Mouse (Mus musculus): ENCODE measurements at regions not wholly inside any gene's neighbourhood (a gene's known extent, or its start where the extent isn't known, plus 50 kb on each side); places are given as distances from the start of the nearest gene placed in this dataset.
A peak's percentile ranks its signal among the peaks of the same experiment; 100 is the strongest.

DNA sequence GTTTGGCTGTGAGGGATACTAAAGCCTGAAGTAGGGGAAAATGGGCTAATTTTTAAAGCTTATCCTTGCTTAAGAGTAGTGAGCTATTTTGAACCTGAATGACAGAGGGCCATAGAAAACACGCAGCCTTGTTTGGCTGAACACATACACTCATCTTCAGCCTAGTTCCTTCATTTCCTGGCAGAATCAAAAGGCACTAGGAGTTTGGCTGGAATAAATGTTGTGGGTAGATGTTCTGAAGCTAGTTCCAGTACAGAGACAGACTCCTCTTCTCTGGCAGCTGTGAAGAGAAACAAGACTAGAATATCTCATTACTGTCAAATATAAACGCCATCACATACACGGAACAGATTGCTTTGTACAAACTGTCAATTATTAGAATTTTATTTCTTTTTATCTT lies 809.5 kb downstream of the Car8 start:
- peak; percentile 27 to 77 for DNase-seq (ENCODE audit: low spot score in 2 of 2)

DNA sequence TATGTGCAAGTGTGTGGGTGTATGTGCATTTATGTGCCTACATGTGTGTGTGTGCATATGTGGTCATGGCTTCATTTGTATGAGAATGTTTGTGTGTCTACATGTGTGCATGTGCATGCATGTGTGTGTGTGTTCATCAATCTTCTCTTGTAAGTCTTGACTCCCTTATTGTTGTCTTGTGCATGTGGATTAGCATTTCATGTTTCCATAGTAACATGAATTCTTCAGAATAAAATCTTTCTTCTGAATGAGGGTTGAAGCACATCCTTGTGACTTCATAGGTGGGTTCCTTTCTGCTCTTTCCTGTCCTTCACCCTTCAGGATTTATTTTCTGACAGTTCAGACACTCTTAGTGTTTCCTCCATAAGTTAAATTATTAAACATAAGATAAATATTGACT lies 814.8 kb downstream of the Car8 start:
- no peak for DNase-seq (ENCODE audit: low spot score in 2 of 2)

DNA sequence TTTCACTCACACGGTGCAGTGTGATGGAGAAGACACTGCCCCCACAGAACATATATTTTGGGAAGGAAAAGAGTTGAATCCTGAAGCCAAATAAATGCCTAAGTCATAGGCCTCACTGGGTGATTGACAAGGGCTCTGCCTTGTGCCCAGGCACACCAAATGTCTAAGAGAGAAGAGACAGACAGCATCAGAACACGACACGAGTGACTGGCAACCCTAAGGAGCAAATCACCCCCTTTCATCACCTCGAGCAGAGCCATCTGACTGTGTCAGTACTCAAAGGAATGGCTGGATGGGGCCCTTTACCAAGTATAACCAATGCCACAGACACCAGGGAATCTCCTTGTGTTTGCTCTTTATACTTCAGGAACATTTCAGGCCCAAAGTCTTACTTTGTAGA lies 815.6 kb downstream of the Car8 start:
- no peak for DNase-seq (ENCODE audit: low spot score in 2 of 2)

DNA sequence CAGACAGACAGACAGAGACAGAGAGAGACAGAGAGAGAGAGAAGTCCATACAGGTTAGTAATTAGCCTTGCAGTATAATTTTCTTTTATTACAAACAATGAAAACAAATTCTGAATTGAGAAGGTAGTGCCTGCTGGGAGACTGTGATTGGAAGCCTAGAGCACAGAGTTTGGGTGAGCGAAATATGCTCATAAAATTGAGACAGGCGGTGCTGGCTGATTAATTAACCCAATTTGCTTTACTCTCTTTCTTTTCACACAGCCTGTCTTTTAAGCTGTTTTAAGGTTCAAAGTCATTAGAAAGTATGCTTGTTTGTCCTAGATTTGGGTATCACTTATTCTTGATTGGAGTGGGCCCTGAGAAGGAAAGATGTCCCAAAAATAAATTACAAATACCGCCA lies 816.1 kb downstream of the Car8 start:
- DNase-seq (ENCODE audit: low spot score in 2 of 2), result no peak

DNA sequence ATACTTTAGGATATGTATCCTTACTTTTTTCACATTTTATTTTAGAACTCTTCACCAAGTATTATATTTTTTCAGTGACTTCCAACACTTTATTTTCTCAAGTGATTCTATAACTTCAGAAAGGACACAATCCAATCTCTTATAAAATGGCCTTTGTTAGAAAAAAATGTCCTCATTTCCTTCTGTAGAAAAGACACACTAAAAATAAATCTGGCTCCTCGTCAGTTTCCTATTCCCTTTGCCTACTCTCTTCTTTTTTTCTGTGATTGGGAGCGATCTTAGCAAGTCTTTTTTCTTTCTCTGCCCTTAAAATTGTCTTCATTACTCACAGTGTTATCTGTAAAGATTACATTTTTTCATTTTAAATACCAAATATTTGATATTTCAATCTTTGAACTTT lies 824.5 kb downstream of the Car8 start:
- no peak for DNase-seq (ENCODE audit: low spot score in 2 of 2)

DNA sequence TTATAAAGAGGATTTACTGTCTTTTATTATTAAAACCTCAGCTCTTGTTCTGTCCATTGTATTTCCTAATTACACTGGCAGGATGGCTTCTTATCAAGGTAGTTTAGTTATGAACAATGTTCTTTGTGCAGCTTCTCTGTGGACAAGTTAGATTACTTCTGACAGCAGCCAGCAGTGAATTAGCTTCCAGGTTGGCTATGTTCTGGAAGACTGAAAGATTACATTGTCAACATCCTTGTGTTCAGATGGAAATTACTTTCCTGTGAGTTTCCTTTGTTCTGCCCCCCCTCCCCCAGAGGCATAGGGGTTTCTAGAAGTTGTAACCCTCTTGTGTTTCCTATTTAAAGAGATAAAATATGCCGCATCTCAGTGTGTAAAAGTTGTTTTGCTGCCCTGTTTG lies 846.1 kb downstream of the Car8 start:
- no peak for DNase-seq (ENCODE audit: low spot score in 2 of 2)

DNA sequence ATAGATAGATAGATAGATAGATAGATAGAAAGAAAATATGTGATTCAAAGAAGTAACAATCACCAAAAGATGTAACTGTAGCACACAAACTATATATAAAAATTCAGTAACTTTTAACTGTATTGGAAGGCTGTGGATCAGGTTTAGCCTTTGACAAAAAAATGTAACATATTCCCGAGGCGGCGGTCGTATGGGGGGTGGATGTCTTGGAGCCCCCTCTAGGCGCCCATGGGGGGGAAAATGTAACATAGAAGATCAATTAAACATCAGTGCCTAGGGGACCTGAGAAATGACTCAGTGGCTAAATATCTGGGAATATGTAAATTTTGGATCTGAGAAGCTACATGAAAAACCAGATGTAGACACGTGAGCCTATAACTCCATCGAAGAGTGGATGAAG lies 847.2 kb downstream of the Car8 start:
- DNase-seq (ENCODE audit: low spot score in 2 of 2), result no peak

DNA sequence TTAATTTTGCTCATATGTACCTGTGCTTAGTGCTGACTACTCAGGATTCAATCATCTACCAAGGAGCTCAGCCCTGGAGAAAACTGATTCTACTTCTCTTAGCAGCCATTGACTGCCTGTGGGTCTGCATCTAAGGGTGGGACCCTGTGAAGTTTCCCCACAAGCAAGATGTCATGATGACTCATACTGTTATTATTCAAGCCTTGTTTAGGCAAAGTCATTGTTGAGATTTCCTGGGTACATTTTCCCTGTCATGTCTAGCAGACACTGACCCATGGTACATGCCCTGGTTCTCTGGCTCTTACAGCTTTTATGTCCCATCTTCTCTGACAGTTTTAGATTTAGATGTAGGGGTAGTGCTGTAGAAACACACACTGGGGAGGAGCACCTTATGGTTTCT lies 853.8 kb downstream of the Car8 start:
- DNase-seq (ENCODE audit: low spot score in 2 of 2), result no peak

DNA sequence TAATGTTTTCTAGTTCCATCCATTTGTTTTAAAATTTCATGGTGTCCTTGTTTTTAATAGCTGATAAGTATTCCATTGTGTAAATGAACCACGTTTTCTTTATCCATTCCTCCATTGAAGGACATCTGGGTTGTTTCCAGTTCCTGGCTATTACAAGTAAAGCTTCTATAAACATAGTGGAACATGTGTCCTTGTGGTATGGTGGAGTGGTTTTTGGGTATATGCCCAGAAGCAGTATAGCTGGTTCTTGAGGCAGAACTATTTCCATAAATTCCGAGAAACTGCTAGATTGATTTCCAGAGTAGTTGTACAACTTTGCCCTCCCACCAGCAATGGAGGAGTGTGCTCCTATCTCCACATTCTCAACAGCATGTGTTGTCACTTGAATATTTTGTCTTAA lies 858.8 kb downstream of the Car8 start:
- no peak for DNase-seq (ENCODE audit: low spot score in 2 of 2)

DNA sequence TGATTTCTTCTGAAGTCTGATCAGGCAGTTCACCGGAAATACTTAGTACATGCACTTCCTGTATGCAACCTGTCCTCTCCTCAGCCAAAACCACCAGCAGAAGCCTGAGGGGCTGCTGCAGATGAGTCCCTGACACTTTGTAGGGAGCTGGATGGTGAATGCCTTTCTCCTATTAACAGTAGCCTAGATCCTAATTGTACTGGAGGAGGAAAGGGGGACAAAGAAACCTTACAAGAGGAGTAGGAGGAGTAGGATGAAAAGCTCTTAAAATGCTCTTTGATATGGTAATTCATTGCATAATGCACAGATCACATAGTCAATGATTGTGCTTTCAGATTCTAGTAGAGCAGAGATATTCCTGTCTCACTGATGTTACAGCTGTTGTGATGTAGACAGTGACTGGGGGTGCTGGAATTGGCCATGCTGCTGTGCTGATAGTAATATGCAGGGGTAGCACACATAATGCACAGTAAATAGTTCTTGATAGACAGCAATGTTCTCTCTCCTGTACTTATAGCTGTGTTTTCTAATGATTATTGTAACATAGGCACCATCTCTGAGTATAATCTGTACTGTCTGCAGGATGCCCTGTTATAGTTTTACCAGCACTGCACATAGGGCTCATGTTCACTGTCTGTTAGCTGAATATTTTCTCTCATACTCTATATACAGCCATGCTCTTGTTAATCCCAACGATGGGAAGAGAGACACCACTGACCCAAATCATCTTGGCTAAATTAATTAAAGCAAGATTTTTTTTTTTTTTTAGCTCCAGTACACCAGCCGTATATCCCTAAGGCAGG lies 874.4 kb downstream of the Car8 start:
- DNase-seq (ENCODE audit: low spot score in 2 of 2), result no peak

DNA sequence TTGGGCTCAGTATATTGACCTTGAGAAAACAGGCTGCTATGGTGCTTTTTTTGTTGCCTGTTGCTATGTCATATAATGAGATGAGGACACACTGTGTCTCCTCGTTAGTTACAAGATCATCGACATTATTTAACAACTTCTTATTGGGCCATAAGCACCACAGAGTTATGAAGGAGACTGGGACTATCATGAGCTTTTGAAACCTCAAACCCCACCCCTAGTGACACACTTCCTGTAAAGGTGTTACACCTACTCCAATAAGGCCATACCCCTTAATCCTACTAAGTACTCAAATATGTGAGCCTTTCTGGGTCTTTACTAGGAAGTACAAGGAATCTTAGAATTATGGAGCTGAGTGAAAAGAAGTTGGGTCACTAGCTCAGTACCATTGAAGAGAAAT lies 875.3 kb downstream of the Car8 start:
- no peak for DNase-seq (ENCODE audit: low spot score in 2 of 2)

DNA sequence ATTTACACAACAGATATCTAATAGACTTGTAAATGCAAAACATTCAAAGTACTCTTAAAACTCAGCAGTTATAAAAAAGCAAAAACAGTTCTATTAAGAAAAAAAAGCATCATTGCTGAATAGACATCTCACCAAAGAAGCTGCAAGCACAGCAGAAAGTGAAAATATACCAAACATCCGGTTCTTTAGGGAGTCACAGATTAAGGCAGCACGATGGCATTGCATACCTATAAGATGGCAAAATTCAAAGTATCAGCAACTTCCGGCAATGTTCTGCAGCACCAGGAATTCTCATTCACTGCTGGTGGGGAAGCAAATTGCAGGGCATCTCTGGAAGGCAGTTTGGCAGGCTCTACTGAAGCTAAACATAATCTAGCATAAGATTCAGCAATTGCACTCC lies 882.6 kb downstream of the Car8 start:
- DNase-seq (ENCODE audit: low spot score in 2 of 2), result no peak

DNA sequence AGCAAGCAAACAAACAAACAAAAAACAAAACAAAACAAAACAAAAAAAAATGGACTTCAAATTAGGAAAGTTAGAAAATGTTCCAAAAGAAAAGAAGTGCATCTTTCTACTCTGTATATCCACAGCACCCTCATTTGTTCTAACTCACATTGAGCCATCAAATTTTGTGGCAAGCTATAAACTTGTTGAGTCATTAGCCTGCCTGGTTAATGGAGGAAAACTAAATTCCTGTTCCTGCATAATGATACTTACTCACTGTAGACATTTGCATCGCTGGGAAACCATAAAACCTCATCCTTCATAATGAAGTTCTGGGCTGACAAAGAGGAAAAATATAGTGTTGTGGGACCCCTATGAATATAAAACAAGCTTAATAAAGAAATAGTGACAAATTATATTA lies 891.5 kb downstream of the Car8 start:
- no peak for DNase-seq (ENCODE audit: low spot score in 2 of 2)

DNA sequence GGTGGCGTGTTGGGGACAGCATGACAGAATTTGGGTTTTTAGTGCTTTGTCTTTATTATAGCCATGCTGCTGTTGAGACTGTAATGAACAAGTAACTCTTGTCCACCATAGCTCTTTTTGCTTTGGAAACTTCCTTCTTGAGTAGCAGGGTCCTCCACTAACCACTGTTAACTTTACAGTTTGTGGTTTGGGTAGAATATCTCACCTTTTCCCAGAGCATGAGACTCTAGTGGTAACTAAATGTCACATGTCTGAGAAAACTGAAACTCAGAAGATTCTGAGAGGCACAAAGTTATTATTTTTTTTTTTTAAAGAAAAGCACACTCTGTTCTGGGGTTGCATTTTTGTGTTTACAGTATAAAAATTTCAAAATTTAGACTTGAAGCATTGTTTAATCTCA lies 897.7 kb downstream of the Car8 start:
- no peak for DNase-seq (ENCODE audit: low spot score in 2 of 2)

DNA sequence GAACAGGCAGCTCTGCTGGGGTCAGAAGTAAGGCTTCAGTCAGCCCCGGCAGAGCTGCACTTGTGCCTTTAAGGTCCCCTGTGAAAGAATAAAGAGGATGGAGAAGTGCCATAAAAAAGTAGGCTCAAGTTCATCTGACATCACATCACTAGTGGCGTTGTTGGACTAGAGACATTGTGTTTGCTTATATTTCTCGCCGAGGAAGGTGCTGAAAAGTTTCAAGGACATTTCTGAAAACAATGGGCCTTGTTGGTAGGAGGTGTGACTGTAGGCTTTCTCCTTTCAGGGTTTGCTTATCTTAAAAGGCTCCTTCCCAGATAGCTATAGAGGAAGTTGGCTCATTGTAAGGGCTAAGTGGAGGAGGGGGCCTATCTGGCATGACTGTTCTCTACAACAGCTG lies 924.6 kb downstream of the Car8 start:
- DNase-seq (ENCODE audit: low spot score in 2 of 2), result no peak

DNA sequence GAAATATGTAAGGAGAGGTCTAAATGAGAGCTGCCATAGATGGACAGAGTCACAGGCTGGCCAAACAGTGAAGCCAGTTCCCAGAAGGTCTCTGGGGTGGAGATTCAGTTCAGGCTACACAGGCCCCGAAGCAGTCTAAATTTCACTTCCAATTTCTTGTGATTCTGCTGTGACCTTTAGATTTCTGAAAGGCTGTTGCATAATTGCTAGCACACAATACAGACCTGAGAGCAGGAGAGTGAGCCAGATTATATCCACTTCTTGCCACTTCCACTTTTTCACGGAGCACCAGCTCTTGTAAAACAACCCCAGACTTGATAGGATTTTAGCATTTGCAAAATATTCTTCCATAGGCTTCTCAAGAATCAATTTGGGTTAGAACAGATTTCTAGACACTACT lies 925.6 kb downstream of the Car8 start:
- no peak for DNase-seq (ENCODE audit: low spot score in 2 of 2)

DNA sequence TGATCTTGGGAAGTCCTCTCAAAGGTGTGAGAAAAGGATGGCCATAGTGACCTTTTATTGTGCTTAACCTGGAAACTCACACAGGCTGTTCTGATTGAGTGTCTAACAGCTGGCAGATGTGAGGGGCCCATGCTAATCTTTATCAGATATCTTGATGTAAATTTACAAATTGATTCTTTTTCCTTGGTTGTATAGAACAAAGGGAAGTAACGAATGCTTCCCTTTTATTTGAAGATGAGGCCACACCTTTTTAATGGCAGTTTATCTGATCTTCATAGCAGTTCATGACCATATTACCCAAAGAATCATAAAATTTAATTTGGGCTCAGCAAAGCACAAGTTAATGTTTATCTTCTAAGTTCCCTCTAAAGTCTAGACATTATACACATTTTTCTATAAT lies 926.7 kb downstream of the Car8 start:
- DNase-seq (ENCODE audit: low spot score in 2 of 2), result no peak

DNA sequence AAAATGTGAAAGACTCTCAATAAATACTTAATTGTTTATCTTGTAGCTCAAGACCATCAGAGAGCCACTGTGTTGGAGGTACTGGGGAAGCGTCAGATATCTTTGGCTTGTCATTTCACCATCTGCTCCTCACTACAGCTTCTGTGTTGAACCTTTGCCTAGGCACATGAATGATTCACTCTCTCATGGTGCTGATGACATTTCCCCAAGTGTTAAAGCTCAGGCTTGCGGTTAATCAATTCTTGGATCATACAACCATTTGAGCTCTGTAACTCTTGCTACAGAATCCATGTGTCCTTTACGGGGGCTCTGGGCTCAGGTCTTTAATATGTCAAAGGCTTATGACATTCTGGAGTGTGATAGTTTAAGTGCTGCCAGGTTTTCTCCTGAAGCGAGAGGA lies 969.8 kb downstream of the Car8 start:
- peak; percentile 11 to 45 for DNase-seq (ENCODE audit: low spot score in 2 of 2)

DNA sequence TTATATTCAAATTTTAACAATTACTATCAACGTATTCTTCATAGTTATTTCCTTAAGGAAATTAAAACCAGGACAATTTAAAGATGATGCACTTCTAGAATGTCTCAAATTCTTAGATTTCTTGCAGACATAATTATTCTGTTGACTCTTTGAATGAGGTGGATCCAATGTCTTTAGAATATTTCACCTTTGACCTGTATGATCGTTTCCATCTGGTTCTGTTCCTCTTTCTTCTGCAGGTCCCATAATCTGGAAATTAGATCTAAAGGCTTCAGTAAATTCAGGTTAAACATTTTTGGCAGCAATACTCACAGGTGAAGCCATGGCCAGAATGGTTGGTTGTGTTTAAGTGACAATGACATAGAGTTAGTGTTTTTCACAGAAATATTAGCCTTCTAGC lies 982.4 kb downstream of the Car8 start:
- no peak for DNase-seq (ENCODE audit: low spot score in 2 of 2)

DNA sequence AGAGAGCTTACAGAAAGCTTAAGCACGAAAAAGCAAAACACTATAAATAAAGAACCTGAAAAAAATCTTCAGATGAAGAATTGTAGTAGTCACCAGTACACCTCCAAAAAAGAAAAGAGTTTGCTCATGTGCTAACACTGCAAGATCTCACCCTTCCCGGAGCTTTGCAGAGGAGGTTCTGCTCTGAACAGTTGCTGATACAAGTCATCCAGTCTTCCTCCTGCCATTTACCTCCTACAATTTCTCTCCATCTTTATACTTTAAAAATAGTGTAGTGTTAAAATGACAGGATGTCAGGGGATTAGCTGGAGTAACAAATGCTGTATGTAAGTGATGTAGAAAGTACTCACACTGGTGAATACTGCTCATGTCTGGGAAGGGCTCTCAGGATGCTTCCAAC lies 985.2 kb downstream of the Car8 start:
- peak in 1 of 2 experiments; percentile 24 for DNase-seq (ENCODE audit: low spot score in 2 of 2)

DNA sequence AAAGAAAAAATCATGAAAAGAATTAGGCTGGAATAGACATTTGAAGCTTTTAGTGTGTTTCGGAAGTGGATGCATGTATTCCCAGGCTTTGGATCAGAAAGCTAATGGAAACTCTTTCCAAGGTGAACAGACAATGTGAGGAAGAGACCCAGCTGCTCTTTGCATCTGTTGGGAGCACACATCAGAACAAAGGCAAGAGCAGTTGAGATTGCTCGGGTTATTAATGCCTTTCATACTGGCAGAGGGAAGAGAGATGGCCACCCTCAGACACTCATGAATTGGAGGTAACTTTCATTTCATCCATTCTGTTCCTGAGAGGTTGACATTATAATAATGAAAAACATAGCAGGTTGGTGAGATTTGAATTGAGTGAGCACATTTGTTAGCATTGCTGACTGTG lies 987.2 kb downstream of the Car8 start:
- DNase-seq (ENCODE audit: low spot score in 2 of 2), result no peak

DNA sequence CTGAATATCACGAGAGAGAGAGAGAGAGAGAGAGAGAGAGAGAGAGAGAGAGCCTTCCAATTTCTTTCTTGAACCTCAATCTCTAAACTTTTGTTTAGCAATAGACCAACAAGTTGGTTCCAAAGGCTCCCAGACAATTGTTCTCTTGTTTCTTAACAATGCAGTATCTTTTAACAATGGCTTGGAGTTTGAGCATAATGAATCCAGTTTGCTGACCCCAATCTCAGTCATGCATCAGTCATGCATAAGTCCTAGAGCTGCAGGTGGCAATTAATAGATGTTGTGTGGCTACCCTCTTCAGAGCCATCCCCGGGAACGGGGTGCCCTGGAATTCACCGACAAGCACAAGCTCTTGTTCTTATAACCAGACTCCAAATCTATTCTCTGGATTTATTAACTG lies 991.0 kb downstream of the Car8 start:
- DNase-seq (ENCODE audit: low spot score in 2 of 2), result no peak

DNA sequence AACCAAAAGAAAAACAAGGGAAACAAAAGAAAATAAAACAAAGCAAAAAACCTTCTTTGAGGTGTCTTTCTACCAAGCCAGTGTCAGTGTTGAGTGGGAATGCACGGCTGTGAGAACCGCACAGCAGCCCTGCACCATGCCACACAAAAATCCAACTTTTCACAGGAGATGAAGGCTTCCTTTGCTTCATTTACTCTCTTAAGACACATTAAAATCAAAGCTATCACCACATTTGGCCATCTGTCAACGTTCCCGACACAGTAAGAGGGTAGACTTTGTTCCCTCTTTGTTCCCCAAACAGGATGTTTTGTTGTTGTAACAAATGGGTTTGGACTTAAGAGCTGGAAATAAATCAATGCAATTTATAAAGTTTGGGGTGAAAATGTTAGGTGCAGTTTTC lies 991.6 kb downstream of the Car8 start:
- no peak for DNase-seq (ENCODE audit: low spot score in 2 of 2)

DNA sequence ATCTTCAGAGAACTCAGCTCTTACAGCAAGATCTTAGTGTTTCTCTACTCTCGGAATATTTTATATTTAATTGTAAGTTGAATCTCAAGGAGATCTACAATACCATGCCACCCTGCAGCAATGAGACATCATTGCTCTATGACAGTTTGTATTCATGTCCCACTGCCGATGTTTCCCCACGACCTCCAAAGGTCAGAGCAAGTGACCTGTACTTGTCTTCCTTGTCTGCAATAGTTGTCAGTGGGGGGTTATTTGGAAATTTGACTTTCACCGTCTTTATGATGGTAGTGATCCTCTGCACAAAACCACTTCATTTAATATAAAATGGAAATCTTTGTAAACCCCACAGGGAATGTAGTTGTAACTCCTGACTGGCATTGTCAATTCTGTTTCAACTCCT lies 992.0 kb downstream of the Car8 start:
- DNase-seq (ENCODE audit: low spot score in 2 of 2), result no peak

All from layer of hippocampus, adult 18-20 months (tissue).